ENCODE assay signal across 7 mouse cellular contexts in the genomic region with DNA sequence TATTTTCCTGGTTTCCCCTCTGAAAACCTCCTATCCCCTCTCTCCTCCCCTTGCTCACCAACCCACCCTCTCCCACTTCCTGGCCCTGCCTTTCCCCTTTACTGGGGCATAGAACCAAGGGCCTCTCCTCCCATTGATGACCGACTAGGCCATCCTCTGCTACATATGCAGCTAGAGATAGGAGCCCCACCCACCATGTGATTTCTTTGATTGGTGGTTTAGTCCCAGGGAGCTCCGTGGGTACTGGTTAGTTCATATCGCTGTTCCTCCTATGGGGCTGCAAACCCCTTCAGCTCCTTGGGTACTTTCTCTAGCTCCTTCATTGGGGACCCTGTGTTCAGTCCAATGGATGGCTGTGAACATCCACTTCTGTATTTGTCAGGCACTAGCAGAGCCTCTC.
DNase-seq lines count a peak whose midpoint lies in the region; ATAC-seq and TF ChIP-seq lines count a peak whose summit lies in the region.
"Not testable (repeated sequence)": the region's sequence is repeated elsewhere in the genome, so short reads cannot be mapped to it uniquely, and the experiment has no call there.

No protein-coding gene starts in this region.

- H3K4me1 ChIP-seq in heart, embryonic 10.5 days; liver, postnatal 0 days (ENCODE audit: insufficient read depth); stomach, embryonic 15.5 days: not testable (repeated sequence)
- peaks cover 20% of the 10 kb centered on the region for H3K4me1 ChIP-seq in liver, embryonic 11.5 days (replicated peaks; ENCODE audit: control insufficient read depth, insufficient read depth, low read length)
- peaks cover 31 to 48% of the 10 kb centered on the region in 2 experiments for H3K4me1 ChIP-seq in liver, embryonic 14.5 days (replicated peaks; ENCODE audit: control insufficient read depth in 2 of 2, insufficient read depth in 2 of 2, low read length in 1 of 2)

- WGBS in heart, embryonic 10.5 days: 79% methylated on average over 3 of the region's 3 CpGs
- 36% methylated on average over 3 of the region's 3 CpGs for WGBS in liver, embryonic 11.5 days
- 15% methylated on average over 3 of the region's 3 CpGs for WGBS in liver, embryonic 14.5 days (ENCODE audit: insufficient replicate concordance)
- 49% methylated on average over 3 of the region's 3 CpGs for WGBS in liver, postnatal 0 days (ENCODE audit: insufficient replicate concordance)
- 89% methylated on average over 3 of the region's 3 CpGs for WGBS in stomach, embryonic 15.5 days

- H3K9ac ChIP-seq in liver, embryonic 11.5 days (ENCODE audit: low read depth, low read length); liver, embryonic 14.5 days (replicated peaks); liver, postnatal 0 days (replicated peaks); stomach, embryonic 15.5 days: not testable (repeated sequence)

- H3K4me3 ChIP-seq in heart, embryonic 10.5 days; liver, embryonic 11.5 days (ENCODE audit: low read depth, low read length); liver, embryonic 14.5 days (ENCODE audit: insufficient read depth in 1 of 2, low read depth in 2 of 2, low read length in 2 of 2); liver, postnatal 0 days (ENCODE audit: low read depth, low read length); stomach, embryonic 15.5 days (replicated peaks): not testable (repeated sequence)

- ATAC-seq in erythroblast, adult 5-6 weeks (replicated peaks; ENCODE audit: low FRiP score, poor library complexity, severe bottlenecking): peak; percentile 82
- ATAC-seq in liver, embryonic 11.5 days (replicated peaks; ENCODE audit: low FRiP score): peak; percentile 83
- peak; percentile 86 for ATAC-seq in liver, embryonic 14.5 days (ENCODE audit: insufficient read depth)
- ATAC-seq in liver, postnatal 0 days: peak; percentile 84
- ATAC-seq in stomach, embryonic 15.5 days (ENCODE audit: insufficient read depth, low FRiP score, low read depth): peak; percentile 65; the same call in 1 of the 2 replicates

- H3K4me2 ChIP-seq in liver, embryonic 11.5 days; stomach, embryonic 15.5 days: not testable (repeated sequence)
- peak overlapping the region; percentile 34 for H3K4me2 ChIP-seq in liver, embryonic 14.5 days (ENCODE audit: low read depth)
- peak overlapping the region; percentile 9; the same call in 1 of the 2 replicates for H3K4me2 ChIP-seq in liver, postnatal 0 days (ENCODE audit: low read depth, low read length)

- TF ChIP-seq EP300 in liver, embryonic 14.5 days (IDR thresholded peaks at IDR 0.05; ENCODE audit: low read depth): peak; percentile 83
- TF ChIP-seq EP300 in liver, postnatal 0 days (IDR thresholded peaks at IDR 0.05; ENCODE audit: low read depth): peak; percentile 88

- H3K27me3 ChIP-seq in heart, embryonic 10.5 days (ENCODE audit: insufficient read depth, poor library complexity, severe bottlenecking); liver, embryonic 11.5 days (replicated peaks; ENCODE audit: control insufficient read depth, insufficient read depth, low read length); liver, embryonic 14.5 days (ENCODE audit: control insufficient read depth, insufficient read depth, low read length); liver, postnatal 0 days (ENCODE audit: insufficient read depth, low read length); stomach, embryonic 15.5 days (replicated peaks): not testable (repeated sequence)

- peak; percentile 46 for DNase-seq in c-Kit-negative CD71-positive TER-119-positive erythroid progenitor cells, embryonic 14.5 days (ENCODE audit: low read depth, low spot score)
- DNase-seq in heart, embryonic 10.5 days (ENCODE audit: low spot score): peak; percentile 78
- DNase-seq in liver, embryonic 11.5 days (ENCODE audit: low spot score): not testable (repeated sequence)
- DNase-seq in liver, embryonic 14.5 days (ENCODE audit: low read depth in 3 of 3, low spot score in 3 of 3): peak; percentile 42 to 60 (median 51)
- DNase-seq in liver, postnatal 0 days: peak; percentile 54

- not testable (repeated sequence) for H3K36me3 ChIP-seq in heart, embryonic 10.5 days; liver, embryonic 11.5 days (ENCODE audit: control insufficient read depth, insufficient read depth, low read length); liver, embryonic 14.5 days (replicated peaks; ENCODE audit: control insufficient read depth, insufficient read depth, low read depth); liver, postnatal 0 days (replicated peaks; ENCODE audit: insufficient read depth, low read length); stomach, embryonic 15.5 days

- not testable (repeated sequence) for H3K9me3 ChIP-seq in heart, embryonic 10.5 days; liver, embryonic 11.5 days (ENCODE audit: control insufficient read depth, low read length); liver, embryonic 14.5 days (ENCODE audit: control insufficient read depth, low read length); liver, postnatal 0 days (ENCODE audit: low read length); stomach, embryonic 15.5 days

- TF ChIP-seq CTCF in liver, embryonic 14.5 days (IDR thresholded peaks at IDR 0.05; ENCODE audit: low read depth); liver, postnatal 0 days (IDR thresholded peaks at IDR 0.05; ENCODE audit: low read depth): not testable (repeated sequence)

- H3K27ac ChIP-seq in heart, embryonic 10.5 days; liver, embryonic 11.5 days (ENCODE audit: low read depth, low read length); liver, postnatal 0 days (ENCODE audit: low read depth); stomach, embryonic 15.5 days: not testable (repeated sequence)
- H3K27ac ChIP-seq in liver, embryonic 14.5 days: peak overlapping the region; percentile 57
